Mouse (Mus musculus) hindbrain, embryonic 13.5 days (tissue): ENCODE results near the gene Nrip1. TPM values are rescaled to one million over a fixed set of nuclear protein-coding genes. Genes with fewer than 3 reads are reported as not detected.

Experiments
- ATAC-seq: fragments of 200-750 bp; cut with Nextera tagmentation; 2 replicates; pipeline ENCODE4 v1.8.0; 2017; ENCODE audit warnings: moderate TSS enrichment; ENCODE audit not compliant: low FRiP score
- H3K27ac ChIP-seq: fragments of 300-500 bp; sonication (generic); 2 replicates; pipeline ENCODE4 v1.5.1; 2015; ENCODE audit warnings: inconsistent platforms, mild to moderate bottlenecking, moderate library complexity
- H3K27me3 ChIP-seq: fragments of 300-500 bp; sonication (generic); 2 replicates; pipeline ENCODE4 v1.6.1; 2015; ENCODE audit warnings: mild to moderate bottlenecking, inconsistent platforms
- H3K36me3 ChIP-seq: fragments of 300-500 bp; sonication (generic); 2 replicates; pipeline ENCODE4 v1.6.1; 2015; ENCODE audit warnings: mild to moderate bottlenecking, inconsistent platforms
- H3K4me1 ChIP-seq: fragments of 300-500 bp; sonication (generic); replicated peaks from 2 replicates; pipeline ENCODE4 v1.6.1; 2015; ENCODE audit warnings: inconsistent platforms
- H3K4me2 ChIP-seq: fragments of 300-500 bp; sonication (generic); 2 replicates; pipeline ENCODE4 v1.6.1; 2015; ENCODE audit warnings: inconsistent platforms, mild to moderate bottlenecking, moderate library complexity
- H3K4me3 ChIP-seq: fragments of 300-500 bp; sonication (generic); 2 replicates; pipeline ENCODE4 v1.5.1; 2015; ENCODE audit warnings: mild to moderate bottlenecking, inconsistent platforms
- H3K9ac ChIP-seq: fragments of 300-500 bp; sonication (generic); 2 replicates; pipeline ENCODE4 v1.6.1; 2015; ENCODE audit warnings: mild to moderate bottlenecking, inconsistent platforms
- H3K9me3 ChIP-seq: fragments of 300-500 bp; sonication (generic); 2 replicates; pipeline ENCODE4 v1.6.1; 2016; ENCODE audit warnings: inconsistent platforms
- WGBS: fragments of 180-500 bp; shearing (Covaris S2); methylation state at CpG from one replicate; pipeline ENCODE4 v1.1.7; 2015; 5-methylcytosine and 5-hydroxymethylcytosine counted together
- polyA plus RNA-seq: library from polyadenylated mRNA; unstranded; fragments of >200 nt; fragmentation: Nextera tagmentation; extraction: Ambion mirVana; gene quantifications from 2 replicates; pipeline ENCODE4 v1.2.1, GENCODE M21; 2015

Nrip1 gene
- polyA plus RNA-seq, 1 experiment from 2014 or later, result 31.2 TPM

DNA sequence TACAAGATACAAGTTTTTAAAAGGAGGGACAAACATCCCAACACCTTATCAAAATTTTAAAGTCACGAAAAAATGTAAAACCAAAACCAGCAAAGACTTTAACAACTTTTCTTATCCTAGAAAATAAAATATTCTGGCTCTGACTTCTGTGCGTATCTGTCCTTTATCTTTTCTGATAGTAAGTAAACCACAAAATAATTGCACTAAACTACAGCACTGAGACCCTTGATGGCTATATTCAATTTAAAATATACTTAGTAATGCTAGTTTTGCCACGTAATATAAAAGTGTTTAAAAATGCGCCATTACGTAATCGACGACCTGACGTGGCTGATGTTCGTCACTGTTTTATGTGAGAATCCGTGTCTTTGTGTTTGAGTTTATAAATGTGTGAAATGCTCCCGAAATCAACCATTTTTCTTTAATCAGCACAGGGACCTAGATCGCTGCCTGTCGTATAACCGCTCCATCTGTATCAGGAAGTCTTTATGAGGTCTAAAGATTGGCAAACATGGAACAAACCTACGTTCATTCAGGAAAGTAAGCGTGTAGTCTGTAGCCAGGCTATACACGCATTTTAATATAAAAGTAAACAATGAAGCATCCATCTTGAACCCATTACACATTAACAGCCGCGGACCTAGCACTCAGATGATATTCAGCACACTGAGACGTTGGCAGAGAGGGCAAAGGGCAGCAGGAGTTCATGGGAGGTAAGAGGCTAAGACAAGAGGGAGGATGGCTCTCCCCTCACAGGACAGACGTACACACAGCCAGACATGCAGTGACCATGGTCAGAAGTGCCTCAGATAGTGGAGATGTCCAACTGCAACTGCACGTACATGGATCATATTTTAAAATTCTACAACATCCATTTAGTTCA is 56.4 kb downstream of the Nrip1 start:
- Histone ChIP-seq H3K4me2 (no peak overlapping the region), H3K9ac (no peak overlapping the region), H3K4me3 (no peak overlapping the region), H3K9me3 (no peaks in the 10 kb centered on the region), H3K27ac (no peak overlapping the region), H3K27me3 (no peaks in the 10 kb centered on the region), H3K4me1 (peaks cover 48% of the 10 kb centered on the region), H3K36me3 (no peaks in the 10 kb centered on the region)
- 78% methylated on average over 22 of the region's 22 CpGs for WGBS
- no peak for ATAC-seq

DNA sequence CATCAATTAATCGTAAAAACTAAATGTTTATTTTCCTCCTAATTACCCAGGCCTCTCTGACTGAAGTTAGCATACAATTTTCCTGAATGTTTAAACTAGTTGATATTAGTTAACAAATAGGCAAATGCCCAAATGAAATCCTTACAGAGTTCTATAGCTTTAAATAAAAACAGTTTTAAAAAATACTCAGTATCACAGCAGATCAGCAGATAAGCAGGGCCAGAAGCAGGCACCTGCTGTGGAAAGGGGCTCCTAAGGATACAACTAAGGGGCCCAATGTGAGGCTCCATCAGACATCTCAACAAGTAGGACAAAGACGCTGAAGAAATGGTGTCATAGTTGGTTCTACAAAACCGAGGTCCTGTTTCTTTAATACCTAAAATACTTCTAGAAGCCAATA is 58.0 kb downstream of the Nrip1 start:
- Histone ChIP-seq H3K36me3 (no peaks in the 10 kb centered on the region), H3K9me3 (no peaks in the 10 kb centered on the region), H3K27me3 (no peaks in the 10 kb centered on the region), H3K4me1 (peaks cover 33% of the 10 kb centered on the region), H3K9ac (no peak overlapping the region), H3K27ac (no peak overlapping the region), H3K4me2 (no peak overlapping the region), H3K4me3 (no peak overlapping the region)
- WGBS, result 92% methylated on average over 3 of the region's 3 CpGs
- no peak for ATAC-seq

DNA sequence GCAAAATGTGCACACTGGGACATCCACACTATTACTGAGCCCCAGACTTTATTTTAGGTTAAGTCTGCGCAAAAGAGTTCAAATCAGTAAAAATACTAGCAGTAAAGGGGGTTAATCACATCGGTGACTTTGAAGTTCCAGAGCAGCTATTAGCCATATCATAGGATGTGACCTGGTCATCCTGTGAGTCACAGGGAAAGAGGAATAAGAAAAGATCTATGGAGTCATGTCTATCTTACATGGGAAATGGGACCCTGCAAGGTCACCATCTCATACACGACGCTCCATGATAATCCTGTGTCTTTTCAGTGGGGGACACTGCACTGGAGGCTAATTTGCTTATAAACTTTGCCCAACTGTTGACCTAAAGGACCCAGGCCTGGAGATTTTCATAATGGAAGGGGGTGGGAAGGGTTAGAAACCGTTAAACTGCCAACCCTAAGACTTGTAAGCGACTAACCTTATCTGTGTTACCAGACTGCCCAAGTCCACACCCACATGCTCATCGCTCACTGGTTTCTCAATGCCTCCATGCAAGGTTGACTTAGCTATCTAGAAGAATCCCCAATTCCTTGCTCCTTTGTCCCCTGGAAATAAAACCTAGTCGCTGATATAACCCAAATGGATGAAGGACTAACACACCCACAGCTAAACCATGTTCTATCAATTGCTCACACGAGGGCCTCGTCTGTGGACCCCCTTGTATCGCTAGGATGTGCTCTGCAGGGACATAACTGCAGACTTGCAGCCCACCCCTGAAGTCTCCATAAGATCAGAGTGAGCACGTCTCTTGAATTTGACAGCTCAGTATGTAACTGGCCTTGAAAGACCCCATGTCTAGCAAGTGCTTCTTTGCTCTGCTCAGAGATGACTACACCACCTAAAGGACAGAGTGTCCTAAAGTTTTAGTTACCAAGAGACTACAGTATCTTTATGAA is 59.3 kb downstream of the Nrip1 start:
- Histone ChIP-seq H3K9me3 (no peaks in the 10 kb centered on the region), H3K27me3 (no peaks in the 10 kb centered on the region), H3K4me3 (no peak overlapping the region), H3K4me1 (peaks cover 23% of the 10 kb centered on the region), H3K27ac (no peak overlapping the region), H3K9ac (no peak overlapping the region), H3K36me3 (no peaks in the 10 kb centered on the region), H3K4me2 (no peak overlapping the region)
- ATAC-seq, result no peak
- 85% methylated on average over 12 of the region's 12 CpGs for WGBS

DNA sequence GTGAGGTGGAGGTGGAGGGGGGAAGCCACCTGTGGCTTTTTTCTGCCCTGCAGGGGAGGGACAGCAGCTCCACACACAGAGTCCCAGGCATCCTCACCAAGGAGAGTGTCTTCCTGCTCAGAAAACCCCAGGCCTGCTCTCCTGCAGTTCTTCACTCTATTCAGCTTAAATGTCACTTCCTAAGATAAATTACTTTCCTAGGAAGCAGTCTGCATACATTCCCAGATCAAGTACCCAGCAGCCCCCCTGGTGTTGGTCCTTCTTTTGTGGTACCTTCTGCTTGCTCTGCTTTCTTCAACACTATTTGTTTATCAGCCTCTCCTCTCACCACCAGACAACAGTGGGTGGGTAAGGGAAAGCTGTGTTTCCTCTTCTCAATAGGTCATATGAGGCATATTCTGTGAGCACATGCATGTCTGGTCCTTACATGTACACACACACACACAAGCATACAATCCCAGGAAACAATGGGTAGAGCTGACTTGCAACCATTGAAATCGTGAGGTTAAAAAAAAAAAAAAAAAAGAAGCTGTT is 60.7 kb downstream of the Nrip1 start:
- 21% methylated on average over 1 of the region's 1 CpGs for WGBS
- Histone ChIP-seq H3K9ac (peak overlapping the region; percentile 46; the same call in 1 of the 2 replicates), H3K4me1 (peaks cover 10% of the 10 kb centered on the region), H3K4me3 (no peak overlapping the region), H3K27ac (no peak overlapping the region), H3K9me3 (no peaks in the 10 kb centered on the region), H3K4me2 (no peak overlapping the region), H3K27me3 (no peaks in the 10 kb centered on the region), H3K36me3 (no peaks in the 10 kb centered on the region)
- ATAC-seq, result 0 out of 2 replicates have a peak, but pooled peaks have one; percentile 32

DNA sequence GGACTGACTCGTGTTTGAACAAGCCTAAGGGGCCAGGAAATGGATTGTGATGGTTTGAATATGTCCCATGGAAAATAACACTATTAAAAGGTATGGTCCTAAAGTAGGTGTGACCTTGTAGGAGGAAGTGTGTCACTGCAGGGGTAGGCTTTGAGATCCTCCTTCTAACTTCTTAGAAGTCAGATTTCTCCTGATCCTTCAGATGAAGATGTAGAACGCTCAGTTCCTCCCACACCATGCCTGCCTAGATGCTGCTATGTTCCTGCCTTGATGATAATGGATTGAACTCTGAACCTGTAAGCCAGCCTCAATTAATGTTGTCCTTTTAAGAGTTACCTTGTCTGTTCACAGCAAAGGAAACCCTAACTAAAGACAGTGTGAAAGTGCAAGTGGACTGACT is 62.8 kb downstream of the Nrip1 start:
- Histone ChIP-seq H3K27me3 (no peaks in the 10 kb centered on the region), H3K4me2 (no peak overlapping the region), H3K27ac (no peak overlapping the region), H3K4me1 (peaks cover 4% of the 10 kb centered on the region; the same call in 1 of the 2 replicates), H3K9me3 (no peaks in the 10 kb centered on the region), H3K9ac (no peak overlapping the region), H3K36me3 (no peaks in the 10 kb centered on the region), H3K4me3 (no peak overlapping the region)
- 93% methylated on average over 2 of the region's 2 CpGs for WGBS
- no peak for ATAC-seq

DNA sequence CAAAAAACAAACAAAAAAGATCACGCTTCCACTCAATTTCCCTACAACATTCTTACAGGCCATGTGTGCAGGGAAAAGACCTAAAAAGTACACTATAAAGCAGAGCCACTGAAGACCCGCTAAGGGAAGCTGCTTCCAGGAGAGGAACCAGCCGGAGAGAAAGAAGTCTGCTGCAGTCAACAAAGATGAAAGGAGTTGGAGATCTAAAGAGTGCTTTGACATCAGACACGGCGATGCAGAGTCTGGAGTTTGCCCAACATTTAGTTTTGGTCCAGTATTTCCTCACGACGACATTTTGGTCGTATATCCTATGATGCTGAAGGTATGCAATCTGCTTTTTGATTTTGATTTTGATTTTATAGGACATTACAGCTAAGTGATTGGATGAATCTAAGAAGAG is 63.3 kb downstream of the Nrip1 start:
- WGBS, result 86% methylated on average over 8 of the region's 8 CpGs
- no peaks in the 10 kb centered on the region for H3K9me3 ChIP-seq
- H3K27ac ChIP-seq, result no peak overlapping the region
- no peak overlapping the region for H3K4me3 ChIP-seq
- H3K9ac ChIP-seq, result no peak overlapping the region
- H3K36me3 ChIP-seq, result no peaks in the 10 kb centered on the region
- ATAC-seq, result no peak
- H3K27me3 ChIP-seq, result no peaks in the 10 kb centered on the region
- H3K4me2 ChIP-seq, result no peak overlapping the region
- peaks cover 4% of the 10 kb centered on the region; the same call in 1 of the 2 replicates for H3K4me1 ChIP-seq

DNA sequence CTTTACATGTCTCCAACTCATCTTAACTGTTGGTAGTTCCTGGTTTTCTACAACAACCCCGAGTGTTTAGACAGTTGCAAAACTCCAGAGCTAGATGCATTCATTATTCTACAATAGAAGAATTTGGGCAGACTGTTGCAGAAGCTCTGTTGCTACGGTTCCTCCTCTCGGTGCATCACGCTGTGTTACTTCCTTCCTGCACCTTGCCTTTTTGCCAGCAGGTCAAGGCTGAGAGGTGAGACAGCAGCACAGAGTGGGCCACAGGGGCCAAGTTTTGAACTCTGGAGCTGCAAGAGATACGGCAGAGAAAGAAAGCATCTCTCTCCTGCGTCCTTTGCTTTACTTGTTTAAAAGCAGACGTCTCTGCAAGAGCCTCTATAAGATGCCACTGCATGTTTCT is 64.3 kb downstream of the Nrip1 start:
- Histone ChIP-seq H3K9ac (no peak overlapping the region), H3K4me3 (no peak overlapping the region), H3K27ac (no peak overlapping the region), H3K9me3 (no peaks in the 10 kb centered on the region), H3K27me3 (no peaks in the 10 kb centered on the region), H3K36me3 (no peaks in the 10 kb centered on the region), H3K4me1 (peaks cover 5% of the 10 kb centered on the region; the same call in 1 of the 2 replicates), H3K4me2 (no peak overlapping the region)
- 86% methylated on average over 7 of the region's 7 CpGs for WGBS
- no peak for ATAC-seq

DNA sequence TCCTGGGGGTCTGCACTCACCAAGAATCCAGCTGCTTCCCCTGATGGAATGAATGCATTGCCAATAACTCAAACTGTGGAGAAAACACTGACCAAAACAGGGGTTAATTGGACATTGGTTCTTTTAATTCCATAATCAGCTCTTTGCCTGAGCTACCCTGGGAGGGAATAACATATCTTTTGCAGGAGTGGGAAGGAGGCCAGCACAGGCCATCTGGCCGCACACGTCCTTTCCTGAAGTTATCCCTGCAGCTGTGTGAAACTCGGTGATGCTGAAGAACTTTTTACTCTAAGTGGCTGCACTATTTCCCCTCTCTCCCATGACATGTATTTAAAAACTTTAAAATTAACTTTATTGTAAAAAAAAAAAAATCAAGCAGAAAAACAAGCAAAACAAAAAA is 66.6 kb downstream of the Nrip1 start:
- H3K4me3 ChIP-seq, result no peak overlapping the region
- WGBS, result 78% methylated on average over 3 of the region's 3 CpGs
- no peak overlapping the region for H3K9ac ChIP-seq
- H3K27ac ChIP-seq, result no peak overlapping the region
- no peaks in the 10 kb centered on the region for H3K27me3 ChIP-seq
- no peak for ATAC-seq
- no peaks in the 10 kb centered on the region for H3K36me3 ChIP-seq
- no peak overlapping the region for H3K4me2 ChIP-seq
- H3K9me3 ChIP-seq, result no peaks in the 10 kb centered on the region
- 0 out of 2 replicates have a peak, but pooled peaks cover 2% of the 10 kb centered on the region for H3K4me1 ChIP-seq

DNA sequence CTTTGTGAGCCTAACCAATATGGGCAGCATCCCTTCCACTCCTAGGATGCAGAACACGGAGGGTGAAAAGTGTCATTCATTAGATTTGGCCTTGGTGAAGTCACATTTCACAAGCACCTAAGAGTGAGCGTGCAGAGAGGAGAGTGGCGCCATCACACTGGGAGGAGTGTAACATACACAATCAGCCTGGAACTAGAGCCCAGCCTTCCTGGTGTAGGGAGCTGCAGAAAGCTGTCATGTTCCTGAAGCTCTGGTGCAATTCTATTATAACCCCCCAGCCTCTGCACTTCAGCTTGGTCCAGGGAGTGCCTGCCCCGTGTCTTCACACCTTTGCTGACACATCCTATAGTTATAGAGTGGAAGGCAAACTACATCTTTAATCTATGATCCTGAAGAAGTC is 67.2 kb downstream of the Nrip1 start:
- H3K27me3 ChIP-seq, result no peaks in the 10 kb centered on the region
- no peak overlapping the region for H3K4me3 ChIP-seq
- no peak overlapping the region for H3K27ac ChIP-seq
- H3K4me1 ChIP-seq, result 0 out of 2 replicates have a peak, but pooled peaks cover 2% of the 10 kb centered on the region
- no peaks in the 10 kb centered on the region for H3K9me3 ChIP-seq
- no peak overlapping the region for H3K9ac ChIP-seq
- no peak for ATAC-seq
- WGBS, result 92% methylated on average over 4 of the region's 4 CpGs
- no peaks in the 10 kb centered on the region for H3K36me3 ChIP-seq
- H3K4me2 ChIP-seq, result no peak overlapping the region

DNA sequence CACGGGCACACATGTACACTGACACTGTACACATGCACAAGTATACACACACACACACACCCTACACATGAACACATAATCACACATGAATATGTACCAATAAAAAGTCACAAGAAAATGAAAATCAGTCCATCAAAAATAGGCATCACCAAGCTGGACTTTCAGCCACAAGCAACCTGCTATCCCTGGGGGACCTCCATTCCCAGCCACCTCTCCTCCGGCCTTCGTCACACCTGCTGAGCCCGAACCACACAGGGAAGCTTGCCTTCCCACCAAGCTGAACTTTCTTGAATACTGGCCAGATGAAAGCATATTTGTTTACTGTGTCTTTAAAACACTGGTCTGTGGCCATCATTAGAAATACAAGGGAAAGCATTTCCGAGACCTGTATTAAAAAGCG is 70.2 kb downstream of the Nrip1 start:
- WGBS, result 90% methylated on average over 6 of the region's 6 CpGs
- H3K36me3 ChIP-seq, result no peaks in the 10 kb centered on the region
- peaks cover 6% of the 10 kb centered on the region; the same call in 1 of the 2 replicates for H3K4me1 ChIP-seq
- H3K9ac ChIP-seq, result no peak overlapping the region
- no peaks in the 10 kb centered on the region for H3K9me3 ChIP-seq
- no peak for ATAC-seq
- H3K4me2 ChIP-seq, result no peak overlapping the region
- H3K27me3 ChIP-seq, result no peaks in the 10 kb centered on the region
- no peak overlapping the region for H3K4me3 ChIP-seq
- H3K27ac ChIP-seq, result no peak overlapping the region

DNA sequence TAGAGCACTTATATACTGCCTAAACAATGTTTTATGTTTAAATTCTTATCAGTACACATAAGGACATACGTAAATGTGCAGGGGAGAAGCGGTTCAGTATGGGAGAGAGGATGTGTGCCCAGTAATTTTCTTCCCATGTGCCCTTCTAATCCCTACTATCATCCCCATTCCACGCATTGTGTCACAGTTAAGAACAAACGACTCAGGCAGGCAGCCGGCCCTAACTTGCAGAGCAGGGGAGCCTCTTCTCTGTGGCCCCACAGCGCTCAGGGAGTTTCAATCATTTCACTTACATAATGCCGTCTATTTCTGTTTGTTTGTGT is 71.9 kb downstream of the Nrip1 start:
- no peak overlapping the region for H3K4me3 ChIP-seq
- no peaks in the 10 kb centered on the region for H3K36me3 ChIP-seq
- no peak overlapping the region for H3K4me2 ChIP-seq
- ATAC-seq, result no peak
- peaks cover 6% of the 10 kb centered on the region; the same call in 1 of the 2 replicates for H3K4me1 ChIP-seq
- 75% methylated on average over 7 of the region's 7 CpGs for WGBS
- H3K27me3 ChIP-seq, result no peaks in the 10 kb centered on the region
- no peaks in the 10 kb centered on the region for H3K9me3 ChIP-seq
- no peak overlapping the region for H3K27ac ChIP-seq
- H3K9ac ChIP-seq, result no peak overlapping the region

DNA sequence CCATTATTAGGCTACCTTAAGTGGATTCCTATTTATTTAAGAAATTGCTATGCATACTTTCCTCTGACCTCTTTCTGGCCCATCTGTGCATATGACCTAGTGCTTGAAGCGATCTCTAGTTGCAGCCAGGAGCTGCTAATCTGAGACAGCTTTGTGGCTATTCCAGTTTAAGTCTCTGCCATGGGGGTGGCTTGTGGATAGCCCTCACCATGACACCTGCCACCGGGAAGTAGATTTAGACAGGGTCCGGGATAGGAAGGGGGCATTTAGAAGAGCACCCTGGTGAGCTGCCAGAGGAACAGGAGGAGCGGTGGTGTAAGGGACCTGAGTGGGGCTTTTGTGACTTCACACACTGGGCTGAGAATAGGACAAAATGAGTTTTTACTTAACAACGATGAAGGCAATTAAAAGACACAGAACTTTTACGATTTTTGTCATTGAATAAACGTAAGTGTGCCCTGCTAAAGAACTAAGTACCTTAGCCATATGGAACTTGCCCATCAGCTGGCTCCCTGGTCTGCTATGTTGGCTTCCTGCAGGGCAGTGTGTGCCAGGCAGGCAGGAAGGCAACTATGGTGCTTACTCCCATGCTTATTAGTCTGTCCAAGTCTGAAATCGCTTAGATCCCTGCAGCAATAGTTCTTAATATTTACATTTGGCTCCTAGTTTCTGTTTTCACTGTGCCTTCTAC is 72.4 kb downstream of the Nrip1 start:
- H3K4me1 ChIP-seq, result peaks cover 6% of the 10 kb centered on the region; the same call in 1 of the 2 replicates
- H3K9ac ChIP-seq, result no peak overlapping the region
- no peak overlapping the region for H3K27ac ChIP-seq
- 80% methylated on average over 8 of the region's 8 CpGs for WGBS
- ATAC-seq, result no peak
- H3K9me3 ChIP-seq, result no peaks in the 10 kb centered on the region
- H3K4me2 ChIP-seq, result no peak overlapping the region
- H3K36me3 ChIP-seq, result no peaks in the 10 kb centered on the region
- no peak overlapping the region for H3K4me3 ChIP-seq
- H3K27me3 ChIP-seq, result no peaks in the 10 kb centered on the region
